Mouse (Mus musculus) E14TG2a.4 (cell line): Measurements from ENCODE around the gene Smim24.

Source experiments
- H3K27me3 ChIP-seq: 2 replicates; pipeline ENCODE4 v1.6.1; 2014; ENCODE audit warnings: low read length, control low read depth; ENCODE audit not compliant: insufficient read depth
- H3K36me3 ChIP-seq: 2 replicates; pipeline ENCODE4 v1.6.1; 2014; ENCODE audit warnings: low read length, control low read depth; ENCODE audit not compliant: insufficient read depth
- H3K4me1 ChIP-seq: replicated peaks from 2 replicates; pipeline ENCODE4 v1.6.1; 2014; ENCODE audit warnings: low read depth, low read length, control low read depth
- H3K4me3 ChIP-seq: replicated peaks from 2 replicates; pipeline ENCODE4 v1.5.1; 2014; ENCODE audit warnings: mild to moderate bottlenecking, low read length
- H3K9me3 ChIP-seq: 2 replicates; pipeline ENCODE4 v1.6.1; 2014; ENCODE audit warnings: low read length, control low read depth
- CTCF ChIP-seq: conservative IDR thresholded peaks from 2 replicates; pipeline ENCODE4 v1.5.1; 2014; ENCODE audit warnings: low read length
- NANOG ChIP-seq: IDR thresholded peaks from 2 replicates; pipeline ENCODE4 v1.6.1; 2014; ENCODE audit warnings: borderline replicate concordance, low read length, mixed read lengths
- POU5F1 ChIP-seq: IDR thresholded peaks from 2 replicates; pipeline ENCODE4 v1.6.1; 2014; ENCODE audit warnings: low read length, borderline replicate concordance

The Smim24 gene

DNA sequence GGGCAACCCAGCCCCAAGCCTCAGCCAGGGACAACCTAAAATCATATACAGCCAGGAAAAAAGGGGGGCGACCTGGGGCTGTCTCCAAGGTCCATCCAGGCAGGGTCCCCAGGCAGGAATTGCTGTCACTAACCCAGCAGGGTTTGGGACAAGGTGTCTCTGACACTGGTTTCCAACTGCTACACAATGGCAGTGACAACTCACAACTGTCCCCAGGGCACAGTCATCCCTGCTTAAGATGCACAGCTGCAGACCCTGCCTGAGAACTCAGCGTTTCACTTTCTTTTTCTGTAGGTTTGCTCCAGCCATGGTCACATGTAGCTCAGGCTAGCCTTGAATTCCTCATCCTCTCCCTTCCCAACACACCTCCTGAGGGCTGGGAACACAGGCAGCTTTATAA is 36.2 kb downstream of the Smim24 start:
- peaks cover 52% of the 10 kb centered on the region for H3K27me3 ChIP-seq
- TF ChIP-seq POU5F1 (no peak), NANOG (no peak), CTCF (no peak)
- no peaks in the 10 kb centered on the region for H3K36me3 ChIP-seq
- H3K4me1 ChIP-seq = peaks cover 82% of the 10 kb centered on the region
- H3K4me3 ChIP-seq = peak overlapping the region; percentile 86
- no peaks in the 10 kb centered on the region for H3K9me3 ChIP-seq

DNA sequence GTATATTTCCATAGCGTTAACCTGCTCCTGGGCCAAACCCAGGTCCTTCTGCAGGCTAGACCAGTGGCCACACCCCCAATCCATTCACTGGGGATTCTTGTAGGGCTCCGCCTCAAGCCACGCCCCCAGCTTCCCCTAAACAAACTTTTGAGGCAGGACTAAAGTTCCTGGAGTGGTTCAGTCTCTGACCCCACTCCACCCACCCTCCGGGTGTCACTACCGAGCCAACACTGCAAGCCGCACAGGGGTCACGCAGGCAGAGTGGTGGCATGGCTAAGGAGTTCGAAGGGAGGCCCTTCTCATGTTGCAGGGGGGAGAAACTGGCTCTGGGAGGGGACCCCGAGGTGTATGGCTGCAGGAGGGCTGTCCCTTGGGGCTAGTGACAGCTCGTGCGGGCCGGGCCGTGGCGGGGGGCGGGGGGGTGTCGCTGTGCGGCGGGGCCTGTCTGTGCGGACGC is 36.8 kb downstream of the Smim24 start:
- H3K27me3 ChIP-seq = peaks cover 52% of the 10 kb centered on the region
- TF ChIP-seq NANOG (no peak), CTCF (no peak), POU5F1 (no peak)
- no peaks in the 10 kb centered on the region for H3K9me3 ChIP-seq
- H3K4me3 ChIP-seq = peak overlapping the region; percentile 86
- H3K36me3 ChIP-seq = no peaks in the 10 kb centered on the region
- H3K4me1 ChIP-seq = peaks cover 82% of the 10 kb centered on the region

DNA sequence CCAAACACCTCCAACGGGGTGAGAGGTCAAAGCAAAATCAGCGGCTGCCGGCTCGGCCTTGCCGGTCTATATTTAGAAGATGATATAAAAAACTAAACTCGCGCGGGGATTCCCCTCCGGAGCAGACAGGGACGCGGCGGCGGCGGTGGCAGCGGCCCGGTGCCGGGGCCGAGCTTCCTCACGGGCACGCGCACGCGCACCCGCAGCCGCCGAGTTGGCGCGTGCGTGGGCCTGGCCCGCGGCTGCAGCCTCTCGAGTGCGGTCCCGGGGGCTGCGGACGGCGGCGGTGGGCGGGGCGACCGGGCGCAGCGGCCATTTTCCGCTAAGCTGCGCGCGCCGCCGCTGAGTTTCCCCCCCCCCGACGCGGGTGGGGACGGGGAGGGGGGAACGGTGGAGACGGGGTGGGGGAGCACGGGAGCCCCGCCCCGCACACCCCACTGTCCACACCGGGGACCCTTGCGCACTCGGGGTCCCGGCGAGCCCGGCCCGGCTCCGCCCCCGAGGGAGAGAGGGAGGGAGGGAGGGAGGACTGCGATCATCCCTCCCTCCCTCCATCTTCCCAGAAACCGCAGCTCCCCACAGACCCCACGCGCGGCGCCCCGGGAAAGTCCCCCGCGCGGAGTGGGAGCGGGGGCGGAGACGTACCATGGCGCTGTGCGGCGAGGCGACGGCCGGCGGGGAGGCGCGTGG is 37.4 kb downstream of the Smim24 start:
- TF ChIP-seq POU5F1 (no peak), CTCF (no peak), NANOG (no peak)

DNA sequence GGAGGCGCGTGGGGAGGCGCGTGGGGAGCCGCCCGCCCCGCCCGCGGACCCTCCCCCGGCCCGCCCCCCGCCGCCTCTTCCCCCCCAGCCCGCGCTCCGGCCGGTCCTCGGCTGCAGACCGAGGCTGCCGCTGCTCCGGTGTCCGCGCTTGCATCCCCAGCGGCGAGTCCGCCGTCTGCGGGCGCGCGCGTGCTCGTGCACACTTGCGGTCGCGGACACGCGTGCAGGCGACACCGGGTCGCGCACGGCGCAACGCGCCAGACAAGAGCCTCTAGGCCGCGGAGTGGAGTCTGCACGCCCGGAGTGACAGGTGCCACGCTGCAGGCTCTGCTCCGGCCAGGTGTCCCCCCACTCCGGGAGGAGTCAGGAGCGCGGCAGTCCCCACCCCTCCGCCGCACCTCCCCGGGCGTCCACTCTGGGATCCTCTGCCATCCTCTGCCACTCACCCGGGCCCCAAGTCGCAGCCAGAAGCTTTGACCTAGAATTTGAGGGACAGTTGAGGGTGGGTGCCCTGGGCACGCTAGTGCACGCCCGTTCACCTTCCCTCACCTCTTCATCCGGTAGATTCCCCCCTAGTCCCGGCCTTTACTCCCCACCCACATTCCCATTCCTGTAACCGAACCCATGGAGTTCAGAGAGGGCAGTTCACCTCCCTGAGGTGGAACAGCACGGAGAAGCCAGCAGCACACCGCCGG is 38.1 kb downstream of the Smim24 start:
- peak overlapping the region; percentile 86 for H3K4me3 ChIP-seq

More for the DNA sequence above, 37.4 kb downstream of the Smim24 start:
- Histone ChIP-seq H3K4me3 (peak overlapping the region; percentile 86), H3K9me3 (no peaks in the 10 kb centered on the region), H3K27me3 (peaks cover 47% of the 10 kb centered on the region), H3K36me3 (no peaks in the 10 kb centered on the region), H3K4me1 (peaks cover 79% of the 10 kb centered on the region)

DNA sequence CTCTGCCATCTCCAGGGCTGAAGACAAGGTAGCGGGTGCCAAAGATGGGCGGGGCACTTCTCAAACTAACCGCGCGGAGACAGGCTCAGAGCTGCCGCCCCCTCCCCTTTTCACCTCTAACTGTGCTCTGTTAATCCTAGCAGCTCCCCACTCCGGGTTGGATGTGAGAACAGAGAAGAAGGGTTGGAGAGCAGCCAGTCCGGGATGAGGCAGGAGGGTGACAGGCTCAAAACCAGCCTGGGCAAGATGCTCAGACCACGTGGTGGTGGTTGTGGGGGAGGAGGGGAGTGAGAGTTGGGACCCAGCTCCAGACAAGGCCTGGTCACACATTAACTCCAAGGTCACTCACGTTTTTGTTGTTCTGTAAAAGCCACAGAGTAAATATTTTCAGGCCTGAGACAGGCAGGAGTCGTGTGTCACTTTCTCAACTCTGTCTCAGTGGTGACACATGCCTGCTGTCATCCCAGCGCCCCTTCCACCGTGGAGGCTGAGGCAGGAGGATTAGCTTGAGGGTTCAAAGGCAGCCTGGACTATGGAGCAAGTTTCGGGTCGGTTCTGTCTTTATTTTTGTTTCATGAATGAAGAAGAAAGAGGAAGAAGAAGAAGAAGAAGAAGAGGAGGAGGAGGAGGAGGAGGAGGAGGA is 38.8 kb downstream of the Smim24 start:
- Histone ChIP-seq H3K4me3 (peak overlapping the region; percentile 86), H3K4me1 (peaks cover 67% of the 10 kb centered on the region), H3K27me3 (peaks cover 34% of the 10 kb centered on the region), H3K9me3 (no peaks in the 10 kb centered on the region), H3K36me3 (no peaks in the 10 kb centered on the region)
- TF ChIP-seq CTCF = no peak

More for the DNA sequence above, 38.1 kb downstream of the Smim24 start:
- Histone ChIP-seq H3K27me3 (peaks cover 40% of the 10 kb centered on the region), H3K4me1 (peaks cover 72% of the 10 kb centered on the region), H3K9me3 (no peaks in the 10 kb centered on the region), H3K36me3 (no peaks in the 10 kb centered on the region)
- TF ChIP-seq CTCF (no peak), POU5F1 (no peak), NANOG (no peak)

DNA sequence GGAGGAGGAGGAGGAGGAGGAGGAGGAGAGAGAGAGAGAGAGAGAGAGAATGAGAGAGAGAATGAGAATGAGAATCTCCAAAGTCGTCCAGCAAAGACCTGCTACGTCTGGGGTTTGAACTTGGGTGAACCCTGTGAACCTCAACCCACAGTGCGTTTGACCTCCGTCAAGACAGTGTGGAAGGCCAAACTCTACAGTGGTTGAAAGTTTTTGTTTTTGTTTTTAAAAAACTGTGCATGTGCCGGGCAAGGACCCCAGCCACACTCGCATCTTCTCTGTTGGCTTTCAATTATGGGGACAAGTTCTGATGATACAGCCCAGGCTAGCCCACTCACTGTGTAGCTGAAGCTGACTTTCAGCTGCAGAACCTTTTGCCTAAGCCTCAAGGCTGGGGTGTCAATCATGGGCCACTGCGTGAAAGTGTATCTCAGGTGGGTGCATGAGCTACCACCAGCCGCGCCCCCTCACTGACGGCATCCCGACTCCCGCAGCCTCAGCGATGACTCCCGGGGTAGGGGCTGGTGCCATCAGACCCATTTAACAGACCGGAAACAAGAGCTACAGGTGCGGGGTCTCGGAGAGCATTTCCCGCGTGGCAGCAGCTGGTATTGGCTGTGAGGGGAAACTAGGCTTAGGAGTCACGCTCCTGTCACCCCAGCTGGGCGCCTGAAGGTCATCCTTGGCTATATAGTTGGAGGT is 39.5 kb downstream of the Smim24 start:
- Histone ChIP-seq H3K9me3 (no peaks in the 10 kb centered on the region), H3K36me3 (no peaks in the 10 kb centered on the region), H3K4me3 (no peak overlapping the region), H3K27me3 (peaks cover 28% of the 10 kb centered on the region), H3K4me1 (peaks cover 63% of the 10 kb centered on the region)
- TF ChIP-seq NANOG (no peak), POU5F1 (no peak), CTCF (no peak)

DNA sequence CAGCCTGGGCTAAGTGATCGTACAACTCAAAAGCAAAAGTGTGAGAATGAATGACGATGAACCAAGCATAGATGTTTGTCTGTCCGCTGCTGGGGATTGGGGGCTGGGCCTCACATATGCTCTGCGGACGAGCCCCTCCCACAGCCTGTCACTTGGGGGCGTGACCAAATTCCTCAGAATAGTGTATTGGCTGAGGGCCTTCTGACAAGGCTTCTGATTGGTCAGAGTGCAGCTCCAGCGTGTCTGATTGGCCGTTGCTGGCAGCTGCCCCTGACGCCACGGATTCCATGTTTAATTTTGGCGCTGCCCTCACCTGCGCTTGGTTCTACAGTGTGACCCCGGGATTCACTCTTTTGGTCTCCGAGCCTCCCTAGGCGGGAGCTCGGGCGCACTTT is 40.0 kb downstream of the Smim24 start:
- Histone ChIP-seq H3K4me3 (peak overlapping the region; percentile 41; the same call in 1 of the 2 replicates), H3K27me3 (peaks cover 22% of the 10 kb centered on the region), H3K9me3 (no peaks in the 10 kb centered on the region), H3K36me3 (no peaks in the 10 kb centered on the region), H3K4me1 (peaks cover 57% of the 10 kb centered on the region)
- TF ChIP-seq POU5F1 (no peak), NANOG (no peak), CTCF (no peak)

DNA sequence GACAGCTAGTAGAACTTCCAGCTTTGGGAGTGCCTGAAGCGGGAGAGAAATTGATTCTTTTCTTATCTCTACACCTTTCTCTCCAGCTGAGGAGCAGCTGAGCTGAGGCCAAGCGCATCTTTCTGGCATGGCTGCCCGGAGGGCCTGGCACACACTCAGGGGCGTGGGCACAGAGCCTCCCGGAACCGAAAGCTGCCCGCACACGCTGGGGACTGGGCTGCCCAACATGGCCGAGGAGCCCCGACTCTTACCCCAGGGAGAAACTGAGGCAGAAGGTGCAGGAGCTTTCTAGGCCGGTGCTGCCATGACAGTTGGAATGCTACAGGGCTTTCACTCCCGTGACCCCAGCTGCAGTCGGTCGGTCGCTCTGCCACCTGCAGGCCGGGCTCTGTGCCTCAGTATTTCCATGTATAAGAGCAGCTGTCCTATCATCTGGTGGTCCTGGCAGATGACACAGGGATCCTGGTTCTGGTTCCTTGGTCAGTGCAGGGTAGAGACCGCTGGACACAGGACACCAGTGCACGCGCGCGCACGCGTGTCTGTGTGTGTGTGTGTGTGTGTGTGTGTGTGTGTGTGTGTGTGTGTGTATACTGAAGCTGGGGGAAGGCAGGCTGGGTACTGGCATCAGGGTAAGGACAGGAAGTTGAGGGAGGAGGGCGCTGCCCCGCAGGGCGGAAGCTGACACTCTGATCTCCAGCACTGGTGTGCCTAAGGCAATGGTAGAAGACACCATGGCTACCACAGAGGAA is 40.9 kb downstream of the Smim24 start:
- H3K9me3 ChIP-seq = no peaks in the 10 kb centered on the region
- peaks cover 20% of the 10 kb centered on the region for H3K27me3 ChIP-seq
- H3K4me1 ChIP-seq = peaks cover 49% of the 10 kb centered on the region
- H3K4me3 ChIP-seq = 0 out of 2 replicates have a peak overlapping the region, but pooled peaks have one; percentile 41
- TF ChIP-seq NANOG (no peak), POU5F1 (no peak), CTCF (no peak)
- no peaks in the 10 kb centered on the region for H3K36me3 ChIP-seq
